Comparison of ENCODE assay signal across 8 mouse cellular contexts in the genomic region with DNA sequence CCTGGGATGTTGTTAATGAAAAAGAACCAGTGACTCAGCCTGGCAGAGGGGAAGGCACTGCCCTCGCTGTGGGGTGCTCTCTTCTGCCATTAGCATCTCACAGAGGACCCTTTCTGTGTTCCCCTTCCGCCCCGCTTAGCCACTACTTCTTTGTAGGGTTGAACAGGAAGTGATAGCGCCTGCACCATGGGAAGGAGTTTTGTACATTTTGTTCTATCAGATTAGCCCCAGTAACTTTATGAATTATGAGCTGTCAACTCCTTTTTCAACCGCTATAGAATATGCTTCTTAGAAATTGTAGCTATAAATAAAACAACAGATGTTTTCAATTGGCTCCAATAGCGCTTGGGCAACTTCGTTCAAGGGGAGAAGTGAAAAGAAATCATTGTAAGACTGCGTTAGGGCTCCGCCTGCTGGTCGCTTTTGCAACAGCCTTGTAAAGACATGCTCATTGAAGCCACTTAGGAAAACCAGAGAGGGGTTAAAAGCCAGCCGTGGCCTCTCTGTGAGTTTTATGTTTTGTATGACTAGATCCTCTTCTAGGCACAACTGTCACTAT. TPM values are rescaled to one million over a fixed set of nuclear protein-coding genes. Genes with fewer than 3 reads are reported as not detected.
DNase-seq lines count a peak whose midpoint lies in the region; ATAC-seq and TF ChIP-seq lines count a peak whose summit lies in the region.

No protein-coding gene starts in this region.

- DNase-seq in CD4-positive helper T cell, adult 2 months (ENCODE audit: low read depth, low spot score): peak; percentile 81
- peak; percentile 61 to 76 for DNase-seq in heart, adult 9 months (ENCODE audit: low spot score in 2 of 2)
- peak; percentile 85 for DNase-seq in kidney, adult 9 months
- DNase-seq in liver, adult 2 months (ENCODE audit: extremely low read depth, low read depth, low spot score): peak; percentile 73
- DNase-seq in naive thymus-derived CD4-positive, alpha-beta T cell, adult 2 months (ENCODE audit: low read depth): peak; percentile 91

- ATAC-seq in embryonic facial prominence, embryonic 15.5 days (ENCODE audit: insufficient number of reproducible peaks, low FRiP score, low TSS enrichment, low read depth): 0 out of 2 replicates have a peak, but pooled peaks have one; percentile 32
- no peak for ATAC-seq in stomach, embryonic 14.5 days (ENCODE audit: insufficient number of reproducible peaks, insufficient read depth, low FRiP score, low read depth)

- no peak for TF ChIP-seq POLR2A in bone marrow macrophage, adult 2 months (IDR thresholded peaks at IDR 0.05; ENCODE audit: borderline replicate concordance, low read depth, low read length)
- no peak for TF ChIP-seq POLR2A in liver, adult 2 months (IDR thresholded peaks at IDR 0.05; ENCODE audit: extremely low read depth, insufficient read depth, low read length)

- peak overlapping the region; percentile 37 for H3K4me2 ChIP-seq in embryonic facial prominence, embryonic 15.5 days (replicated peaks)
- H3K4me2 ChIP-seq in stomach, embryonic 14.5 days (replicated peaks; ENCODE audit: low read depth, low read length): peak overlapping the region; percentile 6; the same call in 1 of the 2 replicates

- H3K4me3 ChIP-seq in bone marrow macrophage, adult 2 months (ENCODE audit: insufficient read depth, low read length): peak overlapping the region; percentile 12; the same call in 1 of the 2 replicates
- H3K4me3 ChIP-seq in embryonic facial prominence, embryonic 15.5 days (replicated peaks): 0 out of 2 replicates have a peak overlapping the region, but pooled peaks have one; percentile 10
- no peak overlapping the region for H3K4me3 ChIP-seq in liver, adult 2 months (ENCODE audit: insufficient read depth, low read depth, low read length)
- H3K4me3 ChIP-seq in stomach, embryonic 14.5 days (ENCODE audit: low read depth, low read length): no peak overlapping the region

- H3K9ac ChIP-seq in embryonic facial prominence, embryonic 15.5 days: no peak overlapping the region
- H3K9ac ChIP-seq in liver, adult 2 months (ENCODE audit: low read depth, low read length): peak overlapping the region; percentile 27; the same call in 1 of the 2 replicates
- no peak overlapping the region for H3K9ac ChIP-seq in stomach, embryonic 14.5 days (replicated peaks; ENCODE audit: low read depth, low read length)

- H3K9me3 ChIP-seq in embryonic facial prominence, embryonic 15.5 days (replicated peaks): no peaks in the 10 kb centered on the region
- no peaks in the 10 kb centered on the region for H3K9me3 ChIP-seq in stomach, embryonic 14.5 days (ENCODE audit: control insufficient read depth, low read depth, low read length)

- no peaks in the 10 kb centered on the region for H3K27me3 ChIP-seq in embryonic facial prominence, embryonic 15.5 days
- H3K27me3 ChIP-seq in liver, adult 2 months (ENCODE audit: control insufficient read depth, insufficient read depth, low read length): no peaks in the 10 kb centered on the region
- H3K27me3 ChIP-seq in stomach, embryonic 14.5 days (ENCODE audit: control insufficient read depth, insufficient read depth, low read length): no peaks in the 10 kb centered on the region

- peaks cover 10% of the 10 kb centered on the region for H3K4me1 ChIP-seq in bone marrow macrophage, adult 2 months (ENCODE audit: control insufficient read depth, insufficient read depth, low read length)
- peaks cover 28% of the 10 kb centered on the region for H3K4me1 ChIP-seq in embryonic facial prominence, embryonic 15.5 days
- H3K4me1 ChIP-seq in liver, adult 2 months (ENCODE audit: control insufficient read depth, insufficient read depth, low read length): peaks cover 46% of the 10 kb centered on the region
- peaks cover 18% of the 10 kb centered on the region for H3K4me1 ChIP-seq in stomach, embryonic 14.5 days (ENCODE audit: control insufficient read depth, insufficient read depth, low read length)

- H3K36me3 ChIP-seq in embryonic facial prominence, embryonic 15.5 days: no peaks in the 10 kb centered on the region
- H3K36me3 ChIP-seq in liver, adult 2 months (ENCODE audit: control insufficient read depth, insufficient read depth, low read length): 0 out of 2 replicates have a peak, but pooled peaks cover 2% of the 10 kb centered on the region
- no peaks in the 10 kb centered on the region for H3K36me3 ChIP-seq in stomach, embryonic 14.5 days (ENCODE audit: control insufficient read depth, insufficient read depth, low read length)

- WGBS in embryonic facial prominence, embryonic 15.5 days: 9% methylated on average over 11 of the region's 11 CpGs
- WGBS in liver, adult 2 months: 21% methylated on average over 11 of the region's 11 CpGs
- 17% methylated on average over 11 of the region's 11 CpGs for WGBS in stomach, embryonic 14.5 days

- H3K79me2 ChIP-seq in liver, adult 2 months (ENCODE audit: control insufficient read depth, insufficient read depth, low read length): peaks cover 32% of the 10 kb centered on the region; the same call in 1 of the 2 replicates

- no peak overlapping the region for H3K27ac ChIP-seq in bone marrow macrophage, adult 2 months (ENCODE audit: insufficient read depth, low read depth, low read length)
- peak overlapping the region; percentile 79 for H3K27ac ChIP-seq in embryonic facial prominence, embryonic 15.5 days (replicated peaks)
- H3K27ac ChIP-seq in liver, adult 2 months (replicated peaks; ENCODE audit: insufficient read depth, low read depth, low read length): peak overlapping the region; percentile 87
- peak overlapping the region; percentile 44; the same call in 1 of the 2 replicates for H3K27ac ChIP-seq in stomach, embryonic 14.5 days (ENCODE audit: low read length)

- TF ChIP-seq CTCF in bone marrow macrophage, adult 2 months (IDR thresholded peaks at IDR 0.05; ENCODE audit: low read depth, low read length): peak; percentile 68
- peak; percentile 66; the same call in 1 of the 2 replicates for TF ChIP-seq CTCF in liver, adult 2 months (IDR thresholded peaks at IDR 0.05; ENCODE audit: low read depth, low read length)

RNA-seq across cellular contexts. Expression of a gene that starts 48.6 kb away (rescaled TPM):
- 52.5 and 53.9 TPM in 2 replicates for polyA plus RNA-seq in bone marrow macrophage, adult 2 months (2012; ENCODE audit: insufficient read depth, insufficient read length, missing spikeins)
- polyA plus RNA-seq in embryonic facial prominence, embryonic 15.5 days (2015; fragmentation: Nextera tagmentation; extraction: Ambion mirVana): 44.7 and 46.0 TPM in 2 replicates
- total RNA-seq in liver, adult 2 months (2014; rRNA removed): 35.5 and 38.4 TPM in 2 replicates
- 11.9 and 12.2 TPM in 2 replicates for polyA plus RNA-seq in liver, adult 2 months (2012; rRNA removed)
- polyA plus RNA-seq in stomach, embryonic 14.5 days (2014; fragmentation: Nextera tagmentation; extraction: Ambion mirVana): 95.5 and 98.3 TPM in 2 replicates

Comparison
In these comparisons a context has a peak if more than half of its experiments do, and no peak if none do; other contexts are left out.
1. H3K4me3 ChIP-seq: peak in bone marrow macrophage, adult 2 months (single experiment) and embryonic facial prominence, embryonic 15.5 days (single experiment); none in liver, adult 2 months (single experiment) and stomach, embryonic 14.5 days (single experiment).
2. Peak in every context shown above with its lines, with median percentiles within 50 percentile points of each other: DNase-seq.